12 mouse cellular contexts compared by ENCODE assay signal in the genomic region with DNA sequence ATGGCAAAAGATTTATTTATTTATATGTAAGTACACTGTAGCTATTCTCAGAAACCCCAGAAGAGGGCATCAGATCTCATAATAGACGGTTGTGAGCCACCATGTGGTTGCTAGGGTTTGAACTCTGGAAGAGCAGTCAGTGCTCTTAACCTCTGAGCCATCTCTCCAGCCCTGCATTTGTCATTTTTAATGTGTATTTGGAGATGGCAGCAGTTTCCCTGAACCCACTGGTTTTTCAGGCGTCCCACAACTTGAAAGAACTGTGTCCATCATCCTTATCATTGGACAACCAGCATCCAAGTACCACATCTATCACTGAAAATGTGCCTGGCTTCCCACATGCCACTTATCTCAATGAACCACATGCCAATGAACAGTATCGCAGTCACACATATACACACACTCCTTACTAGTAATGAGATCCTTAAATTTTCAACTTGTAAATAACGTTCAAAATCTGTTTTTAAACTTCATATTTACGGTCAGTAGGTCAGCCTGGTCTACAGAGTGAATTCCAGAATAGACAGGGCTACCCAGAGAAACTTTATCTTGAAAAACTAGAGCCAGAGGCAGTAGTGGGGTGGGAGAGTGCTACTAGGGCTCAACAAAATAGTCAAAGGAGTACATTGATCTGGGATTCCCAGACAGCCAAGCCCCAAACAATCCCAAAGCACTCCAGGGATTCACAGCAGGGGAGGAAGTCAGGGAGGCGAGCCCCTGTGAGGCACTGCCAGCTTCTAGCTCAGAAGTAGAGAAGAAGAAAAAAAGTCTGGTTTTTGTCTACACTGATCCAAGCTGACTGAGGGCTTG. TPM values are rescaled to one million over a fixed set of nuclear protein-coding genes. Genes with fewer than 3 reads are reported as not detected.
DNase-seq lines count a peak whose midpoint lies in the region; ATAC-seq and TF ChIP-seq lines count a peak whose summit lies in the region.
"Had no signal": no experiment of that assay in that cellular context is flagged by ENCODE, and none has a peak within 500 bp of the region (broad histone marks: within the 10 kb centered on the region; RNA-seq: fewer than 3 reads in every experiment).

No protein-coding gene starts in this region.

- no peak overlapping the region for H3K9ac ChIP-seq in kidney, postnatal 0 days (ENCODE audit: low read depth, low read length)
- H3K9ac ChIP-seq in kidney, embryonic 16.5 days (replicated peaks; ENCODE audit: low read length) = no peak overlapping the region
- H3K9ac ChIP-seq: embryonic facial prominence, embryonic 13.5 days had no signal

- H3K4me2 ChIP-seq in kidney, postnatal 0 days (ENCODE audit: low read length) = no peak overlapping the region
- no peak overlapping the region for H3K4me2 ChIP-seq in kidney, embryonic 16.5 days (replicated peaks; ENCODE audit: low read depth, low read length)
- H3K4me2 ChIP-seq: embryonic facial prominence, embryonic 13.5 days had no signal

- H3K4me3 ChIP-seq in kidney, postnatal 0 days (replicated peaks; ENCODE audit: low read depth, low read length) = no peak overlapping the region
- no peak overlapping the region for H3K4me3 ChIP-seq in kidney, embryonic 16.5 days (ENCODE audit: low read length)
- no peak overlapping the region for H3K4me3 ChIP-seq in E14TG2a.4 (replicated peaks; ENCODE audit: low read length)
- H3K4me3 ChIP-seq: embryonic facial prominence, embryonic 13.5 days had no signal

- no peaks in the 10 kb centered on the region for H3K4me1 ChIP-seq in kidney, postnatal 0 days (replicated peaks; ENCODE audit: insufficient read depth, low read length)
- no peaks in the 10 kb centered on the region for H3K4me1 ChIP-seq in kidney, embryonic 16.5 days (ENCODE audit: insufficient read depth, low read length)
- peaks cover 15% of the 10 kb centered on the region for H3K4me1 ChIP-seq in E14TG2a.4 (replicated peaks; ENCODE audit: low read depth, low read length)
- H3K4me1 ChIP-seq: embryonic facial prominence, embryonic 13.5 days had no signal

- WGBS in kidney, postnatal 0 days = 80% methylated on average over 6 of the region's 6 CpGs
- 72% methylated on average over 6 of the region's 6 CpGs for WGBS in kidney, embryonic 16.5 days

- TF ChIP-seq CTCF in kidney, postnatal 0 days (IDR thresholded peaks at IDR 0.05; ENCODE audit: low read depth) = peak; percentile 53
- peak; percentile 17; the same call in 1 of the 2 replicates for TF ChIP-seq CTCF in E14TG2a.4 (conservative IDR thresholded peaks at IDR 0.05; ENCODE audit: low read length)

- no peaks in the 10 kb centered on the region for H3K9me3 ChIP-seq in kidney, postnatal 0 days (replicated peaks; ENCODE audit: low read length)
- H3K9me3 ChIP-seq in kidney, embryonic 16.5 days (ENCODE audit: low read length) = no peaks in the 10 kb centered on the region
- H3K9me3 ChIP-seq in E14TG2a.4 (ENCODE audit: low read length) = no peaks in the 10 kb centered on the region
- H3K9me3 ChIP-seq: embryonic facial prominence, embryonic 13.5 days had no signal

- H3K27me3 ChIP-seq in kidney, postnatal 0 days (ENCODE audit: insufficient read depth, low read length) = no peaks in the 10 kb centered on the region
- H3K27me3 ChIP-seq in kidney, embryonic 16.5 days (ENCODE audit: insufficient read depth, low read length) = no peaks in the 10 kb centered on the region
- no peaks in the 10 kb centered on the region for H3K27me3 ChIP-seq in E14TG2a.4 (ENCODE audit: insufficient read depth, low read length)
- H3K27me3 ChIP-seq: embryonic facial prominence, embryonic 13.5 days had no signal

- DNase-seq in kidney, postnatal 0 days (ENCODE audit: low spot score) = no peak
- peak; percentile 91 for DNase-seq in c-Kit-positive CD71-positive TER-119-negative erythroid progenitor cells, embryonic 14.5 days (ENCODE audit: low read depth)
- DNase-seq in urinary bladder, adult 2 months (ENCODE audit: low spot score) = no peak
- DNase-seq in layer of hippocampus, adult 8-10 months (ENCODE audit: low spot score in 2 of 2) = no peak
- DNase-seq in thymus, postnatal 14 days = no peak
- DNase-seq: heart, postnatal 14 days; thymus, postnatal 25 days had no signal

- H3K27ac ChIP-seq in kidney, postnatal 0 days = no peak overlapping the region
- H3K27ac ChIP-seq in kidney, embryonic 16.5 days (ENCODE audit: low read length) = no peak overlapping the region
- H3K27ac ChIP-seq: embryonic facial prominence, embryonic 13.5 days had no signal

- no peaks in the 10 kb centered on the region for H3K36me3 ChIP-seq in kidney, postnatal 0 days (ENCODE audit: insufficient read depth, low read length)
- H3K36me3 ChIP-seq in kidney, embryonic 16.5 days (ENCODE audit: insufficient read depth, low read length) = no peaks in the 10 kb centered on the region
- no peaks in the 10 kb centered on the region for H3K36me3 ChIP-seq in E14TG2a.4 (ENCODE audit: insufficient read depth, low read length)
- H3K36me3 ChIP-seq: embryonic facial prominence, embryonic 13.5 days had no signal

- no peak for ATAC-seq in kidney, postnatal 0 days (replicated peaks; ENCODE audit: low FRiP score, low read depth)
- ATAC-seq in kidney, embryonic 16.5 days (ENCODE audit: low FRiP score, low TSS enrichment) = no peak
- ATAC-seq in megakaryocyte progenitor cell, adult 5-6 weeks (replicated peaks; ENCODE audit: poor library complexity) = peak; percentile 79
- ATAC-seq: midbrain, embryonic 16.5 days had no signal

RNA-seq across cellular contexts. Expression of a gene that starts 17.7 kb away (rescaled TPM):
- 10.3 and 10.5 TPM in 2 replicates for polyA plus RNA-seq in kidney, postnatal 0 days (2015; fragmentation: Nextera tagmentation; extraction: Ambion mirVana)
- polyA plus RNA-seq in kidney, embryonic 16.5 days (2015; fragmentation: Nextera tagmentation; extraction: Ambion mirVana) = 19.6 and 20.0 TPM in 2 replicates
- 4.0 and 5.4 TPM in 2 replicates for total RNA-seq in megakaryocyte progenitor cell, adult 5-6 weeks (2015)
- 8.7 and 9.0 TPM in 2 replicates for total RNA-seq in megakaryocyte progenitor cell, adult 5-6 weeks (2017)
- polyA plus RNA-seq in urinary bladder, adult 2 months (2012; rRNA removed) = 13.0 and 14.9 TPM in 2 replicates
- 10 to 100 TPM in 3 of 4 experiments, 1 to 10 TPM in 1; 7.6 to 14.6 (median 11.4) TPM for total RNA-seq in layer of hippocampus, adult 8-10 months (2022)
